Mouse (Mus musculus): ENCODE results near the gene Apol8.

DNA sequence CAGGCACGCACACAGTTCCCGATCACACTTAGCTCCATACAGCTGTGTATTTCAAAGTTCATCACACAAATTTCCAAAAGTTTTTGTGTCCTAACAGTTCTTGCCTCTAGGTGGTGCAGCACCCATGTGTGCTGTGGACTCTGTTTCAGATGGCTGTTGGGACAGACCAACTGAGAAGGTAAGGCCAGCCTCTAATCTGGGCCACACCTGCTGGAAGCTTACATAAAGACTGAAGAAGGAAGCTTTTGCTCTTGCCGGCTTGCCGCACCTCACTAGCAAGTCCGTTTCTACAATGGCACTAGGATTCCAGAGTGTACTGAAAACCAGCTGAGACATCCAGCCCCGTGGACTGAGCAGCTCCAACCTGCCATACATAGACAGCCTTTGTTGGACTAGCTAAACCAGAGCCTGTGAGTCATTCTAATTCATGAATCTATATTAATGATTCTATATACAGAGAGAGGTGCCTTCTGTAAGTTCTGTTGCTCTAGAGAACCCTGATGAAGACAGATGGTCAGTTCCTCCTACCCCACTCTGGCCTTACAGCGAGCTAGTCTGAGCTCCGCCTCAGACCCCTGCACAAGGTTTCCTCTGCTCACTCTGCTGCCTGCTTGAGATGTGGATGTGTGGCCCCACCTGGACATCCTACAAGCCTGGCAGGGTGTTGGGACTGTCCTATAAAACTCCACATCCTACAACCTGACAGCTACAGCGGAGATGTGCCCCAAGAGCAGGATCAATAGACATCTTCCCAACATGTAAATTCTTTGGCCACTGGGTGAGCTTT, 16.1 kb downstream of the Apol8 start:
- TF ChIP-seq CTCF (IDR thresholded peaks at IDR 0.05; ENCODE audit: control insufficient read depth, insufficient read depth, insufficient read length) (no peak), MAX (IDR thresholded peaks at IDR 0.05) (no peak), MYOG (IDR thresholded peaks at IDR 0.05; ENCODE audit: control insufficient read depth, extremely low read depth, insufficient read length) (no peak), USF1 (IDR thresholded peaks at IDR 0.05; ENCODE audit: low read depth) (no peak), CEBPB (IDR thresholded peaks at IDR 0.05; ENCODE audit: low read depth) (no peak), MYOD1 (IDR thresholded peaks at IDR 0.05; ENCODE audit: control insufficient read depth, insufficient read length, low read depth) (no peak)
